Mouse (Mus musculus): ENCODE measurements around the gene Lrrc3c. TPM values are rescaled to one million over a fixed set of nuclear protein-coding genes. Genes with fewer than 3 reads are reported as not detected.
A peak's percentile ranks its signal among the peaks of the same experiment; 100 is the strongest.

Lrrc3c gene
- polyA plus RNA-seq, 1 experiment from 2014 or later, result not detected

DNA sequence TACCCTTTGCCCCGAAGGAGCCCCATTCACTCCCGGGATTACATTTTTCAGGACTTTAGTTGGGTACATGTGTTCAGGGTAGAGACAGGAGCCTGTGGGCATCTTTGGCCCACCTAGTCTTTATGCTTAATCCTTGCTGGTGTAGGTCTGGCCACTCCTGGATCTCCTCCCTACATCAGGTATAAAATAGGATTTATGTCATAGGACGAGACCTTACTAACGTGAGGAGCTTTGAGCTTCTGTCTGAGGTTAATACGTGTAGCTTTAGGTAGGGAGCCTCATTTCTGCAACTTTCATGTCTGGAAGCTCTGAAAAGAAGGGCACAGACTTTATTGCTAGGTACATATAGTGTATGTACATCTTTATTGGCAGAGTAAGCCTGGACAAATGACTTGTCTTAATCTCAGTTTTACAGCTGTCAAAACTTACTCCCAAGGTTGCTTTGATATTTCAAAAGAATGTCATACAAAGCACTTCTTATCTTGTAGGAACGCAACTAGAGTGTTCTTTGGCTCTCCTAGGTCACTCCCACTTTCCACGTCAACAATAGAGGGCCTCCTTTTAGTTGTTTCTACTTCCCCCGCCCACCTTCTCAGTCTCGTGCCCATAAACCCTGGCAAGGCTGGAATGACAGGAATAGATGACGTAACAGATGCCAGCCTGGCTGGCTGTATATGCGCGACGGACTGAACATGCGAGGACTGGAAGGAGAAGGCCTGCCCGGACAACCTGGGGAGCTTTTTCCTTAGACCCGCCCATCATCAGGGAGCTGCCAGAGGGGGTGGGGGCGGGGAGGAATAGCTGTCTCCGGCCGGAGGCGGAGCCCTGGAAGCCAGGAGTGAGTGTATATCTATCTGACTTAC is 10.2 kb upstream of the Lrrc3c start:
- H3K27ac ChIP-seq, result peak overlapping the region; percentile 91
- peaks cover 53% of the 10 kb centered on the region for H3K4me1 ChIP-seq
- peaks cover 21% of the 10 kb centered on the region for H3K27me3 ChIP-seq (ENCODE audit: poor library complexity, severe bottlenecking)
- peaks cover 13% of the 10 kb centered on the region for H3K36me3 ChIP-seq (replicated peaks)
- WGBS, result 5% methylated on average over 20 of the region's 20 CpGs
- DNase-seq (ENCODE audit: extremely low spot score, low spot score), result peak; percentile 52
- no peaks in the 10 kb centered on the region for H3K9me3 ChIP-seq
- H3K4me3 ChIP-seq, result peak overlapping the region; percentile 92

DNA sequence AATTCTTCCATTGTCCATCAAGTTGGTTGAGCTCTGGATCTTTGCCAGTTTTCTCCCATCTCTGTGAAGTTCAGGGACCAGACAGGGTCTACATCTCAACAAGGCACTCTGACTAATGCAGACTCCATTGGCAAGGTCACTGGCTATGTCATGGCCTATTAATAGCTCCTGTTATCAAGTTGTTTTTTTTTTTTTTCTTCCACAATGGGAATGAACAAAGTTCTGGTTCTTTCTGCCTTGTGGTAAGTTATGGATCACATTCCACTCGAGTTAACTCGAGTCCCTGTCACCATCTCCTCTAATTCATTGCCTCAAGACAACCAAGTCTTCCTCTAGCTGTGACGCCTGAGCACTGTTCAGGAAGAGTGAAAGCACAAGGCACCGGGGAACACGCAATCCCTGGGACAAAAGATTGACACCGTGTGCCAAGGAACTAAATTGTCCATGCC is 9.2 kb upstream of the Lrrc3c start:
- WGBS, result 72% methylated on average over 6 of the region's 6 CpGs
- Histone ChIP-seq H3K27ac (no peak overlapping the region), H3K4me3 (no peak overlapping the region), H3K36me3 (replicated peaks) (peaks cover 3% of the 10 kb centered on the region), H3K27me3 (ENCODE audit: poor library complexity, severe bottlenecking) (peaks cover 21% of the 10 kb centered on the region), H3K9me3 (no peaks in the 10 kb centered on the region), H3K4me1 (peaks cover 53% of the 10 kb centered on the region)
- DNase-seq (ENCODE audit: extremely low spot score, low spot score), result no peak

- no peak for DNase-seq (ENCODE audit: extremely low spot score, low spot score)
- 88% methylated on average over 8 of the region's 8 CpGs for WGBS
- Histone ChIP-seq H3K4me3 (no peak overlapping the region), H3K4me1 (peaks cover 49% of the 10 kb centered on the region), H3K36me3 (replicated peaks) (no peaks in the 10 kb centered on the region), H3K27me3 (ENCODE audit: poor library complexity, severe bottlenecking) (peaks cover 21% of the 10 kb centered on the region), H3K27ac (no peak overlapping the region), H3K9me3 (no peaks in the 10 kb centered on the region)
Observed at GRCm38 (mm10) chr11:98589306-98589705, 8.8 kb upstream of the Lrrc3c start.

DNA sequence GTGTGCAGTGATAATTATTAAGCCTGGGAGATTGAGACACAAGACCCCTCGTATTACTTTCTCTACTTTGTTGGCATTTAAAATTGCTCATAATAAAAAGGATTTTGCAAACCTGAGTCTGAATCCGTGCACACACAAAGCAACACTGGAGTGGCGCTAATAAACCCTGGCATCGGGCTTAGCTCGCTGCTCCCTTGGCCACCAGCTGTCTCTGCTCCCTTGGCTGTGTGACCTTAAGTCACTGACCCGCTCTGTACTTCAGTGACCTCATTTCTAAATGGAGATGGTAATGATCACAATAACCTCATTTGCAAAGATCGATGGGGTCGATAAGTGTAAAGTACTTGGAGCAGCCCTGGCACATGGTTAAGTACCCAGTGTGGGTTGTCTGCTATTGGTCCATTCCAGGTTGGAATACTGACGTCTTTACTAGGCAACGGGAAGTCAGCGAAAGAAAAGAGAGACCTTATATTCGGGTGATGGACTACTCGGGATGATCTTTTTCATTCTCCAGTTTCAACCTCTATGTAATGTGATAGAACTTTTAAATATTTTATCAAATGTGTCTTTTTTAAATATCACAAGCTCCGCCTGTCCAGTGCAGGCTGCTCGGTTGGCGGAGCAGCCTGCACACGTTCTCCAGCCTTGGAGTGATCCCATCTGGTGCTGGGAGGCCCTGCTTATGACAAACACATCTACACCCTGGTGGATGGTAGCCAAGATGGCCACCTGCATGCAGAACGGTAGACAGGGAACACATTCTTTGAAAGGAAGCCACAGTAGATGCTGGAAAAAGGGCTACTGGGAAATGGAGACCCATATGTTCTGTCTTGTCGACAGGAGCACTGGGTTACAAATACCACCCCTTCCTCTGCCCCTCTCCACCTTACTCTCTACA is 7.3 kb upstream of the Lrrc3c start:
- H3K9me3 ChIP-seq, result no peaks in the 10 kb centered on the region
- no peaks in the 10 kb centered on the region for H3K36me3 ChIP-seq (replicated peaks)
- H3K4me1 ChIP-seq, result peaks cover 34% of the 10 kb centered on the region
- no peak for DNase-seq (ENCODE audit: extremely low spot score, low spot score)
- no peak overlapping the region for H3K27ac ChIP-seq
- H3K4me3 ChIP-seq, result no peak overlapping the region
- peaks cover 21% of the 10 kb centered on the region for H3K27me3 ChIP-seq (ENCODE audit: poor library complexity, severe bottlenecking)
- WGBS, result 84% methylated on average over 19 of the region's 19 CpGs

- Histone ChIP-seq H3K4me1 (peaks cover 9% of the 10 kb centered on the region; the same call in 1 of the 2 replicates), H3K27ac (no peak overlapping the region), H3K4me3 (no peak overlapping the region), H3K36me3 (replicated peaks) (no peaks in the 10 kb centered on the region), H3K9me3 (no peaks in the 10 kb centered on the region), H3K27me3 (ENCODE audit: poor library complexity, severe bottlenecking) (peaks cover 39% of the 10 kb centered on the region)
- DNase-seq (ENCODE audit: extremely low spot score, low spot score), result no peak
- 76% methylated on average over 6 of the region's 6 CpGs for WGBS
Observed at GRCm38 (mm10) chr11:98595021-98595420, 3.1 kb upstream of the Lrrc3c start.

- Histone ChIP-seq H3K27ac (no peak overlapping the region), H3K4me3 (no peak overlapping the region), H3K4me1 (peaks cover 9% of the 10 kb centered on the region; the same call in 1 of the 2 replicates), H3K36me3 (replicated peaks) (no peaks in the 10 kb centered on the region), H3K9me3 (no peaks in the 10 kb centered on the region), H3K27me3 (ENCODE audit: poor library complexity, severe bottlenecking) (peaks cover 44% of the 10 kb centered on the region)
- WGBS, result 83% methylated on average over 10 of the region's 10 CpGs
- no peak for DNase-seq (ENCODE audit: extremely low spot score, low spot score)
Observed at GRCm38 (mm10) chr11:98595473-98595872, 2.6 kb upstream of the Lrrc3c start.

DNA sequence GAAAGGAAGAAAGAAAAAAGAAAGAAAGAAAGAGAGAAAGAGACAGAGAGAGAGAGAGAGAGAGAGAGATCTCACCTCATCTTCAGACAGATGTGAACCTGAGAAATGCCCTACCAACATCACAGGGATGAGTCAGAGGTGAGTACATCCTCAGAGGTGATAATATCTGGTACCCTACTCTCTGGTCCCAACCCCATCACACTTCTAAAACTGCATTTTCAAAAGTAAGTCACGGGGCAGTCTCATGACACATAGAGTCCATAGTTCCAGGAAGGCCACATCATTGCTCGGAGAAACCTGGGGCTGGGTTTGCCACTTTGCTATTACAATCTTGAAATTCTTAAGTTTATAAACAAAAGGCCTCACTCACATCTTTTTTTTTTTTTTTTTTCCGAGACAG is 2.1 kb upstream of the Lrrc3c start:
- peaks cover 49% of the 10 kb centered on the region for H3K27me3 ChIP-seq (ENCODE audit: poor library complexity, severe bottlenecking)
- DNase-seq (ENCODE audit: extremely low spot score, low spot score), result no peak
- 76% methylated on average over 3 of the region's 3 CpGs for WGBS
- H3K27ac ChIP-seq, result no peak overlapping the region
- H3K4me1 ChIP-seq, result peaks cover 9% of the 10 kb centered on the region; the same call in 1 of the 2 replicates
- no peaks in the 10 kb centered on the region for H3K36me3 ChIP-seq (replicated peaks)
- no peak overlapping the region for H3K4me3 ChIP-seq
- H3K9me3 ChIP-seq, result no peaks in the 10 kb centered on the region

- WGBS, result 37% methylated on average over 6 of the region's 6 CpGs
- peaks cover 44% of the 10 kb centered on the region for H3K27me3 ChIP-seq (ENCODE audit: poor library complexity, severe bottlenecking)
- peaks cover 18% of the 10 kb centered on the region for H3K4me1 ChIP-seq
- peak; percentile 59 for DNase-seq (ENCODE audit: extremely low spot score, low spot score)
- H3K9me3 ChIP-seq, result no peaks in the 10 kb centered on the region
- H3K27ac ChIP-seq, result no peak overlapping the region
- H3K36me3 ChIP-seq (replicated peaks), result no peaks in the 10 kb centered on the region
- no peak overlapping the region for H3K4me3 ChIP-seq
Observed at GRCm38 (mm10) chr11:98597363-98597762, 728 bp upstream of the Lrrc3c start.

DNA sequence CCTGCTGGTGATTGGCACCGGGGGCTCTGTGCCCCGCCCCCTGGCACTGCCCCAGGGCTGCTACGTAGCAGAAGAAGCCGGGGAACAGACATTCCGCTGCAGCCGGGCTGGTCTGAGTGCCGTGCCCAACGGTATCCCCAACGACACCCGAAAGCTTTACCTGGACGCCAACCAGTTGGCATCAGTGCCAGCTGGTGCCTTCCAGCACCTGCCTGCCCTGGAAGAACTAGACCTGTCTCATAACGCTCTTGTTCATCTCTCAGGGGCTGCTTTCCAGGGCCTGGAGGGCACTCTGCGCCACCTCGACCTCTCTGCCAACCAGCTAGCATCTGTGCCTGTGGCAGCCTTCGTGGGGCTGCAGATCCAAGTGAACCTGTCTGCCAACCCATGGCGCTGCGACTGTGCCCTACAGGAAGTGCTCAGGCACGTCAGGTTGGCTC is 780 bp downstream of the Lrrc3c start:
- Histone ChIP-seq H3K9me3 (no peaks in the 10 kb centered on the region), H3K4me1 (peaks cover 24% of the 10 kb centered on the region), H3K27me3 (ENCODE audit: poor library complexity, severe bottlenecking) (peaks cover 42% of the 10 kb centered on the region), H3K4me3 (no peak overlapping the region), H3K27ac (0 out of 2 replicates have a peak overlapping the region, but pooled peaks have one; percentile 35), H3K36me3 (replicated peaks) (no peaks in the 10 kb centered on the region)
- WGBS, result 72% methylated on average over 18 of the region's 18 CpGs
- no peak for DNase-seq (ENCODE audit: extremely low spot score, low spot score)

DNA sequence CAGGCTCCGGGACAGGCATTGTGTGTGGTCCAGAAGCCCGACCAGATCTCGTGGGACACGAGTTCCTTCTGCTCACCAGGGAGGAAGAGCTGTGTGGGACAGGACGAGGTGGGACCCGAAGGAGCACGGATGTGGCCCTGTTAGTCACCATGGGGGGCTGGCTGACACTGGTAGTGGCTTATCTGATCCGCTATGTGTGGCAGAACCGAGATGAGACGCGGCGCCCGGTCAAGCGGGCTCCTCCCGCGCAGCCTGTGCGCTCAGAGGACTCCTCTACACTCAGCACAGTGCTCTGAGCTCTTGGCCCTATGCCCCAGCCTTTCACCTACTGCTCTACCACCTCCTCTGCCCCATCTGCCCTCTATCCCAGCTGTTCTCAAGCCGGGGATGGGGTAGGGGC is 1.2 kb downstream of the Lrrc3c start:
- Histone ChIP-seq H3K27me3 (ENCODE audit: poor library complexity, severe bottlenecking) (peaks cover 42% of the 10 kb centered on the region), H3K4me1 (peaks cover 24% of the 10 kb centered on the region), H3K27ac (0 out of 2 replicates have a peak overlapping the region, but pooled peaks have one; percentile 35), H3K36me3 (replicated peaks) (no peaks in the 10 kb centered on the region), H3K9me3 (no peaks in the 10 kb centered on the region), H3K4me3 (no peak overlapping the region)
- DNase-seq (ENCODE audit: extremely low spot score, low spot score), result no peak
- 43% methylated on average over 18 of the region's 18 CpGs for WGBS

GRCm38 (mm10) chr11:98602090-98602690 is 4.1 kb downstream of the Lrrc3c start:
- no peaks in the 10 kb centered on the region for H3K36me3 ChIP-seq (replicated peaks)
- H3K27me3 ChIP-seq (ENCODE audit: poor library complexity, severe bottlenecking), result peaks cover 42% of the 10 kb centered on the region
- H3K27ac ChIP-seq, result peak overlapping the region; percentile 75
- H3K4me3 ChIP-seq, result peak overlapping the region; percentile 53
- H3K4me1 ChIP-seq, result peaks cover 24% of the 10 kb centered on the region
- H3K9me3 ChIP-seq, result no peaks in the 10 kb centered on the region
- under 1% methylated on average over 20 of the region's 20 CpGs for WGBS
- peak; percentile 73 for DNase-seq (ENCODE audit: extremely low spot score, low spot score)

DNA sequence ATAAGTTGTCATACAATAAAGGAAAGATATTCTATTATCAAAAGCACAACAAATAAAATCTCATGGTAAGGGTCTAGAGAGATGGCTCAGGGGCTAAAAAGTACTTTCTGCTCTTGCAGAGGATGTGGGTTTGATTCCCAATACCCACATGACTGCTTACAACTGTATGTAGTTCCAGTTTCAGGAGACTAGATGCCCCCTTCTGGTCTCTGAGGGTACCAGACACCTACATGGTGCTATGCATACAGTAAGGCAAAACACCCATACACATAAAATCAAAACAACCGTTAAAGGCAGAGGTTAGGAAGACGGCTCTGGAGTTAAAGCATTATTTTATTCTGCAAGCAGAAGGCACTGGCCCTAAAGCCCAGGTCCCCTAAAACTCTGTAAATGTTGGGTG is 5.9 kb downstream of the Lrrc3c start:
- no peak overlapping the region for H3K4me3 ChIP-seq
- DNase-seq (ENCODE audit: extremely low spot score, low spot score), result no peak
- H3K27me3 ChIP-seq (ENCODE audit: poor library complexity, severe bottlenecking), result peaks cover 29% of the 10 kb centered on the region
- H3K27ac ChIP-seq, result no peak overlapping the region
- H3K36me3 ChIP-seq (replicated peaks), result no peaks in the 10 kb centered on the region
- H3K9me3 ChIP-seq, result no peaks in the 10 kb centered on the region
- H3K4me1 ChIP-seq, result peaks cover 20% of the 10 kb centered on the region
- WGBS, result 90% methylated on average over 2 of the region's 2 CpGs

All from forebrain, embryonic 10.5 days (tissue).